Mouse (Mus musculus) MEL (cell line): ENCODE measurements around the gene Sbf1.

ENCODE experiments used
- CHD1 ChIP-seq: IDR thresholded peaks from 2 replicates; pipeline ENCODE4 v1.6.1; 2012; ENCODE audit warnings: low read depth, mild to moderate bottlenecking, inconsistent platforms, low read length, improper control_type of control experiment
- EP300 ChIP-seq, 2 experiments: IDR thresholded peaks; 2 replicates each; pipeline ENCODE4 v1.6.1; 2011; ENCODE audit warnings: improper control_type of control experiment in 2 of 2, low read length in 2 of 2, low read depth in 1 of 2, mild to moderate bottlenecking in 1 of 2
- GATA1 ChIP-seq: IDR thresholded peaks from 2 replicates; pipeline ENCODE4 v1.6.1; 2011; ENCODE audit warnings: low read depth, low read length, improper control_type of control experiment
- MAFK ChIP-seq: IDR thresholded peaks from 2 replicates; pipeline ENCODE4 v1.6.1; 2011; ENCODE audit warnings: low read depth, mild to moderate bottlenecking, low read length, improper control_type of control experiment, borderline replicate concordance
- MAZ ChIP-seq: IDR thresholded peaks from 2 replicates; pipeline ENCODE4 v1.6.1; 2012; ENCODE audit warnings: low read depth, mild to moderate bottlenecking, inconsistent platforms, low read length, improper control_type of control experiment
- POLR2A ChIP-seq, 2 experiments: IDR thresholded peaks; 2 replicates each; pipeline ENCODE4 v1.6.1; 2011 to 2012; ENCODE audit warnings: low read length in 2 of 2, mild to moderate bottlenecking in 2 of 2, control low read depth in 1 of 2, improper control_type of control experiment in 1 of 2, low read depth in 1 of 2, moderate library complexity in 1 of 2; ENCODE audit not compliant: control insufficient read depth in 1 of 2, insufficient read depth in 1 of 2, poor library complexity in 1 of 2
- USF1 ChIP-seq: IDR thresholded peaks from 2 replicates; pipeline ENCODE4 v1.6.1; 2014; ENCODE audit warnings: low read depth, mild to moderate bottlenecking, inconsistent platforms, low read length, improper control_type of control experiment, moderate library complexity
- ZC3H11A ChIP-seq: IDR thresholded peaks from 2 replicates; pipeline ENCODE4 v1.6.1; 2012; ENCODE audit warnings: low read depth, mild to moderate bottlenecking, inconsistent platforms, low read length, improper control_type of control experiment

DNA sequence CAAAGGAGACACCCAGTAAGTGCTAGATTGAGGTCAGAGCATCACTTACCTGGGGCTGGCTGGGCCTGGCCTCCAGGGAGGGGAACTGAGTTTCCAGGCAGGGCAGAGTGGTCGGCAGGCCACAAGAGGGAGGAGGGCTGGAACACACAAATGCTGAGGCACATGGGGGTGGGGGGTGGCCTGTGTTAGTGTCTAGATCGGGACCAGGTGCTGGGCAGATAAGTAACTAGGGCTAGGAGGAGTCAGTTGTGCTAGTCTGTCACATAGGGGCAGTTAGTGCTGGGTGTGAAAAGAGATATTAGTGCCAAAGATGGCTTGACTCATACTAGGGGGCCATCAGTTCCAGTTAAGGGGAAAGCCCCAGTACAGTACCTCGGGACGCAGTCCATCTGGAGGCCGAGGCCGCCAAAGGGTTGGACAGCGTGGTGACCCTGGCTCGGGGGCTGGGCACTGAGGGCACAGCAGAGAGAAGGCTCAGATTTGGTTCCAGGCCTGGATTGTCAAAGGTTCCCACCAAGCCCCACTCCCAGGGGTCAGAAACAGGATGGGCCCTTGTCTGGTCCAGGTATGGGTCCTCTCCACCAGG is 19.4 kb downstream of the Sbf1 start:
- TF ChIP-seq MAZ = no peak
- TF ChIP-seq GATA1 = no peak
- TF ChIP-seq ZC3H11A = no peak
- TF ChIP-seq EP300 (IDR thresholded peaks at IDR 0.05; ENCODE audit: low read depth in 1 of 2, low read length in 2 of 2) = no peak
- TF ChIP-seq USF1 = no peak
- TF ChIP-seq CHD1 = no peak
- no peak for TF ChIP-seq POLR2A (IDR thresholded peaks at IDR 0.05; ENCODE audit: control insufficient read depth in 1 of 2, insufficient read depth in 1 of 2, low read depth in 1 of 2, low read length in 2 of 2, poor library complexity in 1 of 2)
- no peak for TF ChIP-seq MAFK
